Mouse (Mus musculus): Measurements from ENCODE around the gene Olfr503. TPM values are rescaled to one million over a fixed set of nuclear protein-coding genes. Genes with fewer than 3 reads are reported as not detected.

Olfr503 gene
- polyA plus RNA-seq (2017; shearing (Covaris generic)): not detected

GRCm38 (mm10) chr7:108544227-108544626, at the start of gene Olfr503:
TSS of gene Olfr503 (plus strand) at chr7:108544527.

GRCm38 (mm10) chr7:108524965-108525364, 19.4 kb upstream of the Olfr503 start, which contains the start of gene Olfr502:
TSS of gene Olfr502 (minus strand) at chr7:108525065.

GRCm38 (mm10) chr7:108565693-108566092, 21.4 kb downstream of the Olfr503 start, which contains the start of gene Olfr504:
TSS of gene Olfr504 (minus strand) at chr7:108565793.

Other genes with a start within 250 kb of the Olfr503 start
- not detected for gene Olfr491, start 231.1 kb upstream of the Olfr503 start, polyA plus RNA-seq (2017; shearing (Covaris generic))
- not detected for gene Olfr492, start 220.9 kb upstream of the Olfr503 start, polyA plus RNA-seq (2017; shearing (Covaris generic))
- gene Olfr493, start 197.5 kb upstream of the Olfr503 start, polyA plus RNA-seq (2017; shearing (Covaris generic)): not detected
- gene Olfr494, start 179.2 kb upstream of the Olfr503 start, polyA plus RNA-seq (2017; shearing (Covaris generic)): not detected
- gene Olfr495, start 151.4 kb upstream of the Olfr503 start, polyA plus RNA-seq (2017; shearing (Covaris generic)): not detected
- gene Olfr497, start 124.1 kb upstream of the Olfr503 start, polyA plus RNA-seq (2017; shearing (Covaris generic)): not detected
- not detected for gene Olfr498, start 79.2 kb upstream of the Olfr503 start, polyA plus RNA-seq (2017; shearing (Covaris generic))
- gene Olfr502, start 19.5 kb upstream of the Olfr503 start, polyA plus RNA-seq (2017; shearing (Covaris generic)): not detected
- gene Olfr504, start 21.3 kb downstream of the Olfr503 start, polyA plus RNA-seq (2017; shearing (Covaris generic)): not detected
- not detected for gene Olfr506, start 66.3 kb downstream of the Olfr503 start, polyA plus RNA-seq (2017; shearing (Covaris generic))
- not detected for gene Olfr507, start 77.3 kb downstream of the Olfr503 start, polyA plus RNA-seq (2017; shearing (Covaris generic))
- not detected for gene Olfr508, start 85.5 kb downstream of the Olfr503 start, polyA plus RNA-seq (2017; shearing (Covaris generic))
- not detected for gene Olfr509, start 107.4 kb downstream of the Olfr503 start, polyA plus RNA-seq (2017; shearing (Covaris generic))
- not detected for gene Olfr510, start 121.9 kb downstream of the Olfr503 start, polyA plus RNA-seq (2017; shearing (Covaris generic))
- not detected for gene Olfr512, start 168.8 kb downstream of the Olfr503 start, polyA plus RNA-seq (2017; shearing (Covaris generic))
- not detected for gene Olfr513, start 206.4 kb downstream of the Olfr503 start, polyA plus RNA-seq (2017; shearing (Covaris generic))